Mouse (Mus musculus) spleen, embryonic (tissue): ENCODE measurements at regions not wholly inside any gene's neighbourhood (a gene's known extent, or its start where the extent isn't known, plus 50 kb on each side); places are given as distances from the start of the nearest gene placed in this dataset.

Experiments
- CTCF ChIA-PET: fragments of 350-600 bp; sonication (Branson Sonifier 250); formaldehyde crosslinking; loops from one replicate; lab custom pipeline; 2022; lab: Charles Lee

GRCm38 (mm10) chr15:5414401-5414800 lies 170.4 kb upstream of the Ptger4 start:
- CTCF ChIA-PET: interaction anchor here (0.7 to 1.2 kb wide), 2 partner anchors 9 to 178 kb away, joined by 3 to 16 read pairs; no protein-coding TSS in a partner anchor

- CTCF ChIA-PET: no interaction called here
Observed at GRCm38 (mm10) chr15:5416031-5416430, 172.0 kb upstream of the Ptger4 start.

GRCm38 (mm10) chr15:5426641-5427040 lies 182.7 kb upstream of the Ptger4 start:
- CTCF ChIA-PET: no interaction called here

GRCm38 (mm10) chr15:5427319-5428048 lies 183.5 kb upstream of the Ptger4 start:
- CTCF ChIA-PET: no interaction called here

GRCm38 (mm10) chr15:5432018-5432417 lies 188.0 kb upstream of the Ptger4 start:
- CTCF ChIA-PET: no interaction called here

- CTCF ChIA-PET: no interaction called here
Observed at GRCm38 (mm10) chr15:5437020-5437419, 193.0 kb upstream of the Ptger4 start.

- CTCF ChIA-PET: no interaction called here
Observed at GRCm38 (mm10) chr15:5446040-5446755, 202.2 kb upstream of the Ptger4 start.

GRCm38 (mm10) chr15:5446756-5447314 lies 202.8 kb upstream of the Ptger4 start:
- CTCF ChIA-PET: no interaction called here

GRCm38 (mm10) chr15:5447707-5448496 lies 203.9 kb upstream of the Ptger4 start:
- CTCF ChIA-PET: no interaction called here

GRCm38 (mm10) chr15:5459083-5459482 lies 215.1 kb upstream of the Ptger4 start:
- CTCF ChIA-PET: no interaction called here

GRCm38 (mm10) chr15:5459580-5459979 lies 215.6 kb upstream of the Ptger4 start:
- CTCF ChIA-PET: no interaction called here

GRCm38 (mm10) chr15:5462651-5463050 lies 218.7 kb upstream of the Ptger4 start:
- CTCF ChIA-PET: no interaction called here

GRCm38 (mm10) chr15:5464732-5465131 lies 220.7 kb upstream of the Ptger4 start:
- CTCF ChIA-PET: interaction anchor here (0.7 kb wide), 1 partner anchor 804 kb away, joined by 3 read pairs; no protein-coding TSS in a partner anchor

GRCm38 (mm10) chr15:5468535-5469073 lies 224.6 kb upstream of the Ptger4 start:
- CTCF ChIA-PET: interaction anchor here (0.7 kb wide), 1 partner anchor 412 kb away, joined by 33 read pairs; no protein-coding TSS in a partner anchor

GRCm38 (mm10) chr15:5475389-5475995 lies 231.5 kb upstream of the Ptger4 start:
- CTCF ChIA-PET: no interaction called here

GRCm38 (mm10) chr15:5493286-5493685 lies 249.3 kb upstream of the Ptger4 start:
- CTCF ChIA-PET: interaction anchor here (0.5 kb wide), 2 partner anchors 62 to 194 kb away, joined by 3 to 5 read pairs; no protein-coding TSS in a partner anchor

GRCm38 (mm10) chr15:5495187-5495849 lies 251.3 kb upstream of the Ptger4 start:
- CTCF ChIA-PET: interaction anchor here (0.6 to 0.7 kb wide), 2 partner anchors 37 to 74 kb away, joined by 3 to 7 read pairs; no protein-coding TSS in a partner anchor

GRCm38 (mm10) chr15:5495954-5496353 lies 252.0 kb upstream of the Ptger4 start:
- CTCF ChIA-PET: interaction anchor here (0.6 to 0.7 kb wide), 2 partner anchors 36 to 75 kb away, joined by 3 to 7 read pairs; no protein-coding TSS in a partner anchor

- CTCF ChIA-PET: no interaction called here
Observed at GRCm38 (mm10) chr15:5504502-5504901, 260.5 kb upstream of the Ptger4 start.
